Mouse (Mus musculus): ENCODE results near the gene Vcp.

GRCm38 (mm10) chr4:43030352-43030751, 30.0 kb upstream of the Vcp start:
- TF ChIP-seq POLR2A (IDR thresholded peaks at IDR 0.05; ENCODE audit: low read depth, low read length) (no peak), CTCF (IDR thresholded peaks at IDR 0.05; ENCODE audit: extremely low read depth, insufficient read depth, insufficient read length, insufficient replicate concordance) (no peak)

Data from spleen, adult 2 months (tissue).